Mouse (Mus musculus): ENCODE measurements around the gene Impg1.

The Impg1 gene

GRCm38 (mm10) chr9:80282426-80282825, 182.9 kb downstream of the Impg1 start:
- no peak for DNase-seq (ENCODE audit: low spot score in 2 of 2)

GRCm38 (mm10) chr9:80280724-80281123, 184.6 kb downstream of the Impg1 start:
- DNase-seq (ENCODE audit: low spot score in 2 of 2): no peak

DNA sequence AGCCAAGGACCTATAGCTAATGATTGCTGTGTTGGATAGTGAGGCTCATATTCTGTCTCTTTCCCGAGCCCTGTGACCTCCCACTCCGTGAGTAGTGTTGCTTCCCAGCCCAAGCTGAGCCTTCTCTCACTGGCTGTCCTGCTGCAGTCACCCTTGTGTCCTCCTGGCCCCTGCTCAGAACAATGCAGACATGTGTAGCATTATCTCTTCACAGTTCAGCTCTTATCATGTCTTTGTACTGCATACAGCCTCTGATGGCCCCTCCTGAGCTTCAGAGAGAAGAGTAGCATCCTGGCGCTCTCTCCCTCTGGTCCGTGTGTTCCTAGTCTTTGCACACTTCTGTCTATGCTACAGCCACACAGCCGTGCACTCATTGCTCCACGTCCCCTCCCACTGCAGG, 187.5 kb downstream of the Impg1 start:
- DNase-seq (ENCODE audit: low spot score in 2 of 2): no peak

GRCm38 (mm10) chr9:80277157-80277556, 188.1 kb downstream of the Impg1 start:
- no peak for DNase-seq (ENCODE audit: low spot score in 2 of 2)

- no peak for DNase-seq (ENCODE audit: low spot score in 2 of 2)
Observed at GRCm38 (mm10) chr9:80275772-80276134, 189.5 kb downstream of the Impg1 start.

DNA sequence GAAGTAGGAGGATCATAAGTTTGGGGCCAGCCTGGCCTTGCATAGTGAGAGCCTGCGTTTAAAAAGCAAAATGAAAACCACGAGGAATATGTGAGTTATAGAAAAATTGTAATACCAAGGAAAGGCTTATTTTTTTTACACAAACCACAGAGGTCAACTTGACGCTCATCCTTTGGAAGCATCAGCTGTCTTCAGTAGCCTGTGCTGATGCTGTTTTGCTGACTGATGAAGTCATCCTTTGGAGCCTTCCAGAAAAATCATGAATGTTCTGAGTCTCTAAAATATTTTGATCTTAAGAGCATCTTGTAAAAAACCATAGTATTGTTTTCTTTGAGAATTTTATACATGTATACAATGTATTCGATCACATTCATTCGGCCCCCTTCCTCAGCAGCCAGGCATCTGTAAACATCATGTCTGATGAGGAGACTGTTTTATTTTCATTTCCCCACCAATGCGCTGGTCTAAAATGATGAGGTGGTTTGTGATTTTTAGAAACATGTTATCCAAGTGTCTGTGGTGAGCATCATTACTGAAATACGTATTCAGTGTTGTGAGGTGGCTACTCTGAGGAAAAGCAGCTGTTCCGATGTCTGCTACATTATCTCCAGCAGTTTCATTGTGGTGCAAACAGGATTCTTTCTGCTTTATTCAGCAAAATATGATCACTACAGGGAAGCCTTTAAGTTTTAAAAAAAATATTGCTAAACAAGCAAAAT, 190.1 kb downstream of the Impg1 start:
- no peak for DNase-seq (ENCODE audit: low spot score in 2 of 2)

DNA sequence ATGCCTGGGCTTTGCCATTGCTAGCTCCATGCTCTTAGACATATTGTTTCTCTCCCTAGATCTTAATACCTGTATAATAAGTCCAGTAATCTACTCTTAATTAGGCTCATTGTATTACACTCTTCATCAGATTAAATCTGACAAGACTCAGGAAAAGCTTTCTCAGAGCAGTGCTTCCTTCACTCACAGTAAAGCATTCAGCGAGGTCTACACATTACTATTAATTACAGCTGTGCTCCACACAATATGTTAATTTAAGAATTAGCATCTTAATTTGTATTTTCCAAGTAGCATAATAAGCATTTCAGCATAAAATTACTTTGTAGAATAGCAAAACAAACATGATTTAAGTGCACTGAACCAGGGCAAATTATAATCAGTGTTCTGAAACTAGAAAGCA, 192.3 kb downstream of the Impg1 start:
- no peak for DNase-seq (ENCODE audit: low spot score in 2 of 2)

DNA sequence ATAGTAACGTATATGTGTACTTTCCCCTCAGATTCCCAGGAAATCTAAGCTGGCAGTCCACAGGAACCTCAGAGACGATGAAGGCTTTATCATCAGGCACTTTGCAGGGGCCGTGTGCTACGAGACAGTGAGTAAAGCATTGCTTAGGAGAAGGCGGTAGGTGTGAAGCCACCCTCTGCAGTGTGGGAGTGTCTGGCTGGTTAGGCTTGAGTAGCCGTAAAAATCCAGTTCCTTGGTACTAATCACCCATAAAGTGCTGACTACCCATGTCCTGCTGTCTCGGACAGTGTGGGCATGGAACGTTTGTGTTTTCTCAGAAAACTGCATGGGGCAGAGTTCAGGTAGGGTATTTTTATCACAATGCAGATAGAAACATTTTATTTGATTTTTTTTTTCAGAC, 195.7 kb downstream of the Impg1 start:
- DNase-seq (ENCODE audit: low spot score in 2 of 2): no peak

GRCm38 (mm10) chr9:80266507-80266906, 198.8 kb downstream of the Impg1 start:
- no peak for DNase-seq (ENCODE audit: low spot score in 2 of 2)

- no peak for DNase-seq (ENCODE audit: low spot score in 2 of 2)
Observed at GRCm38 (mm10) chr9:80266086-80266485, 199.2 kb downstream of the Impg1 start.
